Mouse (Mus musculus) liver, postnatal 0 days (tissue): ENCODE data around the gene St3gal5.

Experiments used
- CTCF ChIP-seq: sonication (generic); IDR thresholded peaks from 2 replicates; pipeline ENCODE4 v1.5.1; 2016; ENCODE audit warnings: antibody characterized with exemption, low read depth
- EP300 ChIP-seq: IDR thresholded peaks from 2 replicates; pipeline ENCODE4 v1.6.1; 2016; ENCODE audit warnings: antibody characterized with exemption, low read depth, mild to moderate bottlenecking

DNA sequence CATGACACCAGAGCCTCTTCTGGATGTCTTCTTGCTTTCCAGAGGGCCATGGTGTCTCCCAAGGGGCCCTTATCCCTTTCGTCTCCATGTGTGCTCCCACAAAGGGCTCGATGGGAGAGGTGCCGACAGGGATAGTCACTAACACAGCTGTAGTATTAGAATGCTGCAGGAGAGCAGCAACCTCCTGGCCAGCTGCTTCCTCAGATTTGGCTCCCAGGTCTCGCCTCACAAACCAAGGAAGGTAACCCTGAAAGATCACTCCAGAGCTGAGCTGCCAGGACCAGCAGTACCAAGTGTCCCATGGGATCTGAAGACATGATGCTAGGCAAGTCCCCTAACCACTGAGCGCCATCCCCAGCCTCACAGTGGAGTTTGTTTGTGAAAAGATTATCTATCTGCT, 105.3 kb downstream of the St3gal5 start:
- TF ChIP-seq CTCF: no peak
- no peak for TF ChIP-seq EP300
